Mouse (Mus musculus) liver, adult (tissue): ENCODE results near the gene Il27.

Source experiments
- GATA4 ChIP-seq: IDR thresholded peaks from 2 replicates; pipeline ENCODE4 v1.6.1; 2014; ENCODE audit warnings: mild to moderate bottlenecking, low read length; ENCODE audit not compliant: insufficient replicate concordance

Gene Il27

DNA sequence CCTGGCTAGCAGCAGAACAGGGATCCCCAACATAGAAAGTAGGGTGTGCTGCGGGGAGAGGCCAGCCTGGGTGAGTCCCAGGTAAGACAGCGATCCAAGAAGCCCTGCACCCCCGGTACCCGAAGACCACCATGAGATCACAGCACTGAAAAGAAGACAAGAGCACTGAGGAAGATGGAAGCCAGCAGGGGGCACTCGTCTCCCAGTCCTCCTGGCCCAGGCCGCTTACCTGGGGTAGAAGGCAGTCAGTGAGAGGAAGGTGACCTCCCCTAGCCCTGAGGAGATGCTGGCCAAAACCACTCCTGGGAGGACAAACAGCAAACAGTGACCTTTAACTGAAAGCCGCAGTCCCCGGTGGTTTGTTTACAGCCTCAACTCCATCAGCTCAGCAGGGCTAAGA lies 15.6 kb downstream of the Il27 start:
- no peak for TF ChIP-seq GATA4

DNA sequence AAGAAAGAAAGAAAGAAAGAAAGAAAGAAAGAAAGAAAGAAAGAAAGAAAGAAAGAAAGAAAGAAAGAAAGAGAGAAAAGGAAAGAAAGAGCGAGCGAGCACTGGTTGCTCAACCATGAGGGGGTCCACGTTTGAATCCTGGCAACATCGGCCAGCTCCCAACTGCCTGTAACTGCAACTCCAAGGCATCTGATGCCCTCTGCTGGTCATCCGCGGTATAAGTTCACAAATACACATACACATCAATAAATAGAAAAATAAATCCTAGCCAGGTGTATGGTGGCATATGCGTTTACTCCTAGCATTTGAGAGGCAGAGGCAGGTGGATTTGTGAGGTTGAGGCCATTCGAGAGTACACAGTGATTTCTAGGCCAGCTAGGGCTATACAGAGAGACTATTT lies 17.8 kb downstream of the Il27 start:
- TF ChIP-seq GATA4: no peak

DNA sequence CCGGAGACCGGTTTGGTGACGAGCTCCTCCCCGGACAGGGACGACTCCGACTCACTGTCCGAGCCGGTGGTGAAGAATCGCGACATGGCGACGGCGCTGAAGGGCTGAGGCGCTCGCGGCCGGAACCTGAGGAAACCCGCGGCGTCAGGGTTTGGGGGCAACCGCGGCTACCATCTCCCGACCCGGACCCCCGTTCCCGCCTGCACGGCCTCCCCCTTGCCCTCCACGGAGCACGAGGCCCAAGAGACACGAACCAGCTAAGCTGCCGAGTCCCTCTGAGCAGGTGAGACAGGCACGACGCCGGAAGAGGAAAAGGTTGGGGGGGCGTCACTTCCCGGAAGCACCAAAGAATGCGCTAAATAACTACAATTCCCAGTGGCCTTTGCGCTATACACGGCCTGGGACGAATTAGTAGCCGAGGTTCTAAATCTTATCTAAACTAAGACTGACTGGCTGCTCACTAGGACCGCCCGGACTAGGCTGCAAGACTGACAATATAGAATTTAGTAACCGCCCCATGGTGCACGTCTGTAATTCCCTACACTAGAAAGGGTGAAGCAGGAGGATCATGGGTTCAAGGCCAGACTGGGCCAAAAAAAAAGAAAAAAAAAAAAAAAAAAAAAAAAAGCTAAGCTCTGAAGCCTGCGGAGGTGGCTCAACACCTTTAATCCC lies 28.5 kb downstream of the Il27 start, which contains the start of gene Eif3c:
Gene Eif3c (minus strand): TSS at position 318 of the 672 bp plus-strand sequence.
- TF ChIP-seq GATA4: peak; percentile 79; the same call in 1 of the 2 replicates

DNA sequence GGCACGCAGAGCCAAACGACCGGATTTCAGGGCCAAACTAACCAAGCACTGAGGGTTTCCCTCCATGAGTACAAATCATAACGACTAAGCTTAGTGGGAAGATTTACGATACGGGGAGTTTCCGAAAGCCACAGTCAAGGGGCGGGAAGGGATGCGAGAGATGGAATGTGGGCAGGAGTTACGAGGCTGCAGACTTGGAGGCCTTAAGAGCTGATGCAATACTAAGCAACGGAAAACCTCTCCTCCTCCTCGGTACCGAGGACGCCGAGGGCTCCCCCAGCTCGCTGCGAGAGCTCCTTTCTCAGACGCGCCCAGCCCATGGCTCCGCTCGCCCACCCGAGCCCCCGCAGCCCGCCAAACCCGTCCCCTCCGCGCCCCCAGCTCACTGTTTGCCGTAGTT lies 29.0 kb downstream of the Il27 start:
- no peak for TF ChIP-seq GATA4

DNA sequence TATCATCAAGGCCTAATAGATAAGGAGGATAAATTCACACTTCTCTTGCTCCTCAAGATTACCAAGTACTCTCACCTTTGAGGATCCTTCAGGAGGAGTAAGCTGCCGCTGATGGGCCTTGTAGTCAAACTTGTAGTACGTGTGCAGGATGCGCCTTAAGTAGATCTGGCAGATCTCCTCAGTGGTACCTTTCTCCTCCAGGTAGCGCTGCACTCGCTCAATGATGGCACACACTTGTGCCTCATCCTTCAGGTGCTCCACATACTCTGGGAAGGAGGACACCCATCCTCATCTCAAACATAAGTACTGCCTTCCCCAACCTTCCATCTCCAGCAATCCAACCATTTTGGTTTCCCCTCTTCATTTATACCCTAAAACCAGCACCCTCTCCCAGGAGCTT lies 38.1 kb downstream of the Il27 start:
- TF ChIP-seq GATA4: no peak

DNA sequence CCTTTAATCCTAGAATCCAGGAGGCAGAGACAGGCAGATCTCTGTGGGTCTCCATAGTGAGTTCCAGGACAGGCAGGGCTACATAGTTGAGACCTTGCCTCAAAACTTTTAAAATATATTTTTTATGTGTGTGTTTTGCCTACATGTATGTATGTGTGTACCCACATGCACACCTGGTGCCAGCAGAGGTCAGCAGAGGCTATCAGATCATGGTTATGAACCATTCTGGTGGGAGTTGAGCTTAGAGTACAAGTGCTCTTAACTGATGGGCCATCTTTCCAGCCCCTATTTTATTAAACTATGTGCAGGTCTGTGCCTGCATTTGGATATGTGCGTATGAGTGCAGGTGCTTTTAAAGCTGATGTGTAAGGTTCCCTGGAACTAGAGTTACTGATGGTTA lies 39.9 kb downstream of the Il27 start:
- TF ChIP-seq GATA4: no peak

DNA sequence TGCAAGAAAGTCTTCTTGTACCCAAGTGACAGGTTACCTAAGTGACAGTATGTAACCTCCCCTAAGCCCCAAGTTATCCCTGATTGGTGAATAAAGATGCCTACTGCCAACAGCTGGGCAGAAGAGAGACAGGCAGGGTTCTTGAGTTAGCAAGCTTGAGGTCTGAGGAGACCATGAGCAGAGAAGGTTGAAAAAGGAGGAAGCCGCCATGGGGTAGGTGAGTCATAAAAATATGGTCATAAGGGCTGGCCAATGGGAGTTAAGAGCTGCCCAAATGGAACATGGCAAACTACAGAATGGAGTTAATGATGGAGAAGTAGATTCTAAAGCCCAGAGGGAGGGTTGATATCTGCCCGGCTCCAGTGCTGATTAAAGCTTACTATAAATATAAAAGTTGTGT lies 49.1 kb downstream of the Il27 start:
- no peak for TF ChIP-seq GATA4

DNA sequence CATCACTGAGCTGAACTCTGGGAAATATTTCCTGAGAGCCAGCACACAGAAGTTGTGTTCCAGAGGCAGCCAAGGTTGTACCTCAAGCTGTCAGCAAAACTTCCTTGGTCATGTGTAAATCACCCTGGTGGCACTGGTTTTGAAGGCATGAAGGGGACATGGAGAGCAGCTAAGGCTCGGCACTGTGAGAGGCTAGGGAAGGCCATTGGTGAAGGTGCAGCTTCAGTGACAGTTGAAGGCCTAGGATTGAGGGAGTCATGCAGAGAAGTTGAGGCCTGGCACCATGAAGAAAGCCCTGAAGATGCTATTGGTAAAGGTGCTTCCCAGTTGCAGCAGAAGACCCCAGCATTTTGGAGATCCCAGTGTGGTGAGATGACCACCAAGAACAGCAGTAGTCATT lies 53.1 kb downstream of the Il27 start:
- TF ChIP-seq GATA4: no peak
